8 mouse cellular contexts compared by ENCODE assay signal in genomic region chr5:137314193-137315083, GRCm38 (mm10). TPM values are rescaled to one million over a fixed set of nuclear protein-coding genes. Genes with fewer than 3 reads are reported as not detected.
DNase-seq lines count a peak whose midpoint lies in the region; ATAC-seq and TF ChIP-seq lines count a peak whose summit lies in the region.

Gene Trip6 (minus strand): TSS chr5:137314404.

- H3K4me2 ChIP-seq in forebrain, embryonic 16.5 days (ENCODE audit: low read length), result peak within 1 kb of the TSS; percentile 61

- H3K27ac ChIP-seq in forebrain, embryonic 16.5 days (ENCODE audit: low read length), result peak within 1 kb of the TSS; percentile 51; the same call in 1 of the 2 replicates

- no peaks in the 10 kb centered on the region for H3K9me3 ChIP-seq in forebrain, embryonic 16.5 days (ENCODE audit: control insufficient read depth, low read length)

- ATAC-seq in Patski, result peak; percentile 22
- peak; percentile 90 for ATAC-seq in forebrain, embryonic 16.5 days

- no peak for DNase-seq in Patski (ENCODE audit: low read depth, low spot score)
- DNase-seq in adrenal gland, postnatal 36 days, result peak; percentile 91 to 93
- DNase-seq in heart, postnatal 36 days, result peak; percentile 89 to 90
- DNase-seq in large intestine, adult 2 months (ENCODE audit: low read depth, low spot score), result no peak
- peak; percentile 90 for DNase-seq in lung, postnatal 36 days
- peak; percentile 31 for DNase-seq in right cerebral cortex, postnatal 25 days
- no peak for DNase-seq in cerebellum, adult 18-20 months

- WGBS in forebrain, embryonic 16.5 days, result 15% methylated on average over 30 of the region's 30 CpGs
- 34% methylated on average over 30 of the region's 30 CpGs for WGBS in large intestine, adult 2 months

- POLR2A ChIA-PET in Patski (lab: Charles Lee), result interaction anchor here (1.2 to 1.5 kb wide), 2 partner anchors 10 to 20 kb away, joined by 3 to 5 read pairs; no protein-coding TSS in a partner anchor

- peaks cover 24% of the 10 kb centered on the region for H3K4me1 ChIP-seq in forebrain, embryonic 16.5 days (replicated peaks; ENCODE audit: control insufficient read depth, insufficient read depth, low read length)

- peak within 1 kb of the TSS; percentile 61 for H3K9ac ChIP-seq in forebrain, embryonic 16.5 days (replicated peaks; ENCODE audit: low read depth, low read length)

- in situ Hi-C loops in Patski (cut with MboI; ENCODE audit: low pct_unique_long_range_greater_than_20kb), result no loop called here

- no peak for TF ChIP-seq CTCF in Patski (IDR thresholded peaks at IDR 0.05)

- H3K4me3 ChIP-seq in forebrain, embryonic 16.5 days (replicated peaks; ENCODE audit: low read length), result peak within 1 kb of the TSS; percentile 40

- CTCF ChIA-PET in Patski (lab: Charles Lee), result interaction anchor here (0.9 kb wide), 1 partner anchor 19 kb away, joined by 3 read pairs; the partner anchor contains the start of gene Slc12a9

- intact Hi-C loops in heart, postnatal 36 days (cut with DNase I), result loop anchor here (2.0 kb wide), 1 partner anchor 24 kb away; no protein-coding TSS in a partner anchor

- no peaks in the 10 kb centered on the region for H3K27me3 ChIP-seq in Patski
- H3K27me3 ChIP-seq in forebrain, embryonic 16.5 days (replicated peaks; ENCODE audit: control insufficient read depth, insufficient read depth, low read length), result no peaks in the 10 kb centered on the region

- peaks cover 2% of the 10 kb centered on the region; the same call in 1 of the 2 replicates for H3K36me3 ChIP-seq in forebrain, embryonic 16.5 days (ENCODE audit: control insufficient read depth, insufficient read depth)

RNA-seq across cellular contexts. Expression of gene Trip6, which starts in this region (rescaled TPM):
- polyA plus RNA-seq in Patski (2021), result 155 TPM
- 10 to 100 TPM; 36.7 to 38.2 TPM for total RNA-seq in adrenal gland, postnatal 36 days (2021)
- polyA plus RNA-seq in forebrain, embryonic 16.5 days (2015; fragmentation: Nextera tagmentation; extraction: Ambion mirVana), result 17.0 and 17.9 TPM in 2 replicates
- 10 to 100 TPM; 11.1 to 14.3 TPM for total RNA-seq in heart, postnatal 36 days (2021)
- polyA plus RNA-seq in large intestine, adult 2 months (2012; rRNA removed), result 11.4 and 12.7 TPM in 2 replicates

Comparison
In these comparisons a context has a peak if more than half of its experiments do, and no peak if none do; other contexts are left out.
1. DNase-seq: peak in adrenal gland, postnatal 36 days (2 of 2), heart, postnatal 36 days (2 of 2), lung, postnatal 36 days (single experiment) and right cerebral cortex, postnatal 25 days (single experiment); none in Patski (single experiment), large intestine, adult 2 months (single experiment) and cerebellum, adult 18-20 months (0 of 2).